Mouse (Mus musculus) limb, embryonic 15.5 days (tissue): ENCODE data around the gene Creb3l1. TPM values are rescaled to one million over a fixed set of nuclear protein-coding genes. Genes with fewer than 3 reads are reported as not detected.

Source experiments
- microRNA-seq: library from miRNA; unstranded; fragments of <30 nt; microRNA quantifications from one replicate; pipeline ENCODE4, GENCODE M21; 2016
- polyA plus RNA-seq: library from polyadenylated mRNA; unstranded; fragments of >200 nt; fragmentation: Nextera tagmentation; extraction: Ambion mirVana; gene quantifications from 2 replicates; pipeline ENCODE4 v1.2.1, GENCODE M21; 2015

The Creb3l1 gene
- polyA plus RNA-seq, 1 experiment from 2014 or later, result 30.4 TPM

Small RNAs within 50 kb of the gene (microRNA-seq; reads per million reads assigned to microRNA genes)
- not detected for gene Mir6999

Other genes with a start within 250 kb of the Creb3l1 start
- 0.20 and 0.29 TPM in 2 replicates for gene Chrm4, start 97.3 kb downstream of the Creb3l1 start, polyA plus RNA-seq
- 899 and 1,046 TPM in 2 replicates for gene Mdk, start 92.2 kb downstream of the Creb3l1 start, polyA plus RNA-seq
- gene Gm9821, start 78.8 kb downstream of the Creb3l1 start, polyA plus RNA-seq, result 0.45 TPM in 2 replicates
- 30.9 and 35.9 TPM in 2 replicates for gene Dgkz, start 48.6 kb downstream of the Creb3l1 start, polyA plus RNA-seq
- 33.0 and 34.9 TPM in 2 replicates for gene Phf21a, start 68.6 kb upstream of the Creb3l1 start, polyA plus RNA-seq